Mouse (Mus musculus) olfactory bulb, adult 2 months (tissue): ENCODE measurements at regions not wholly inside any gene's neighbourhood (a gene's known extent, or its start where the extent isn't known, plus 50 kb on each side); places are given as distances from the start of the nearest gene placed in this dataset.

Experiments used
- CTCF ChIP-seq: fragments of 200-500 bp; IDR thresholded peaks from 2 replicates; pipeline ENCODE4 v1.5.1; 2012; ENCODE audit warnings: low read depth, mild to moderate bottlenecking, low read length, moderate library complexity; ENCODE audit not compliant: insufficient read depth
- POLR2A ChIP-seq: fragments of 200-500 bp; IDR thresholded peaks from 2 replicates; pipeline ENCODE4 v1.6.1; 2012; ENCODE audit warnings: mild to moderate bottlenecking, low read depth, low read length, moderate library complexity; ENCODE audit not compliant: insufficient read depth

GRCm38 (mm10) chr1:81624141-81624540, 547.4 kb downstream of the Nyap2 start:
- no peak for TF ChIP-seq POLR2A
- no peak for TF ChIP-seq CTCF
